Mouse (Mus musculus) midbrain, postnatal 0 days (tissue): ENCODE data around the gene Gprc5c. TPM values are rescaled to one million over a fixed set of nuclear protein-coding genes. Genes with fewer than 3 reads are reported as not detected.

Experiments used
- ATAC-seq: fragments of 200-750 bp; cut with Nextera tagmentation; 2 replicates; pipeline ENCODE4 v1.8.0; 2017; ENCODE audit warnings: moderate number of reproducible peaks, mild to moderate bottlenecking, moderate TSS enrichment, moderate library complexity; ENCODE audit not compliant: low FRiP score
- DNase-seq: peaks from one replicate; pipeline ENCODE4 v3.0.0-alpha.2; 2015; ENCODE audit warnings: low spot score
- H3K27ac ChIP-seq: fragments of 300-500 bp; sonication (generic); 2 replicates; pipeline ENCODE4 v1.5.1; 2014; ENCODE audit warnings: low read depth, mild to moderate bottlenecking, low read length, mixed read lengths
- H3K27me3 ChIP-seq: fragments of 300-500 bp; sonication (generic); 2 replicates; pipeline ENCODE4 v1.6.1; 2014; ENCODE audit warnings: low read length, control low read depth, mixed read lengths; ENCODE audit not compliant: insufficient read depth
- H3K36me3 ChIP-seq: fragments of 300-500 bp; sonication (generic); 2 replicates; pipeline ENCODE4 v1.6.1; 2014; ENCODE audit warnings: low read length, control low read depth, mixed read lengths; ENCODE audit not compliant: insufficient read depth
- H3K4me1 ChIP-seq: fragments of 300-500 bp; sonication (generic); 2 replicates; pipeline ENCODE4 v1.6.1; 2014; ENCODE audit warnings: mild to moderate bottlenecking, control low read depth, antibody characterized with exemption, low read length, mixed read lengths; ENCODE audit not compliant: insufficient read depth
- H3K4me2 ChIP-seq: fragments of 300-500 bp; sonication (generic); 2 replicates; pipeline ENCODE4 v1.6.1; 2014; ENCODE audit warnings: low read depth, mild to moderate bottlenecking, low read length, mixed read lengths; ENCODE audit not compliant: poor library complexity, severe bottlenecking
- H3K4me3 ChIP-seq: fragments of 300-500 bp; sonication (generic); 2 replicates; pipeline ENCODE4 v1.5.1; 2014; ENCODE audit warnings: low read depth, mild to moderate bottlenecking, low read length, moderate library complexity
- H3K9ac ChIP-seq: fragments of 300-500 bp; sonication (generic); replicated peaks from 2 replicates; pipeline ENCODE4 v1.6.1; 2014; ENCODE audit warnings: mild to moderate bottlenecking, low read length, moderate library complexity, mixed read lengths; ENCODE audit not compliant: poor library complexity, severe bottlenecking
- H3K9me3 ChIP-seq: fragments of 300-500 bp; sonication (generic); 2 replicates; pipeline ENCODE4 v1.6.1; 2016; ENCODE audit warnings: low read length, control low read depth
- CTCF ChIP-seq: IDR thresholded peaks from 2 replicates; pipeline ENCODE4 v1.5.1; 2016; ENCODE audit warnings: antibody characterized with exemption, mild to moderate bottlenecking
- WGBS: fragments of 180-500 bp; shearing (Covaris S2); extraction: QIAGEN DNeasy Blood & Tissue Kit; methylation state at CpG from one replicate; pipeline ENCODE4 v1.1.7; 2014; 5-methylcytosine and 5-hydroxymethylcytosine counted together
- polyA plus RNA-seq: library from polyadenylated mRNA; unstranded; fragments of >200 nt; fragmentation: Nextera tagmentation; extraction: Ambion mirVana; gene quantifications from 2 replicates; pipeline ENCODE4 v1.2.1, GENCODE M21; 2015
- total RNA-seq: library from RNA; depleted of rRNA; stranded (reverse); fragments of >200 nt; gene quantifications from 2 replicates; pipeline ENCODE4 v1.2.3, GENCODE M21; 2014

The Gprc5c gene
- total and polyA plus RNA-seq, 2 experiments from 2014 or later, result 5.7 to 12.8 TPM

GRCm38 (mm10) chr11:114851608-114852310 lies 807 bp downstream of the Gprc5c start:
- ATAC-seq, result peak; percentile 58; the same call in 1 of the 2 replicates
- no peak for TF ChIP-seq CTCF
- Histone ChIP-seq H3K9me3 (no peaks in the 10 kb centered on the region), H3K27me3 (peaks cover 42% of the 10 kb centered on the region), H3K27ac (0 out of 2 replicates have a peak overlapping the region, but pooled peaks have one; percentile 20), H3K9ac (peak overlapping the region; percentile 60), H3K4me3 (peak overlapping the region; percentile 63), H3K36me3 (no peaks in the 10 kb centered on the region), H3K4me2 (peak overlapping the region; percentile 97), H3K4me1 (0 out of 2 replicates have a peak, but pooled peaks cover 4% of the 10 kb centered on the region)
- peak; percentile 40 for DNase-seq
- under 1% methylated on average over 64 of the region's 65 CpGs for WGBS

GRCm38 (mm10) chr11:114852311-114853173 lies 1.6 kb downstream of the Gprc5c start:
- 2% methylated on average over 40 of the region's 40 CpGs for WGBS
- Histone ChIP-seq H3K4me1 (0 out of 2 replicates have a peak, but pooled peaks cover 4% of the 10 kb centered on the region), H3K9ac (peak overlapping the region; percentile 60), H3K27me3 (peaks cover 42% of the 10 kb centered on the region), H3K9me3 (no peaks in the 10 kb centered on the region), H3K27ac (0 out of 2 replicates have a peak overlapping the region, but pooled peaks have one; percentile 20), H3K36me3 (no peaks in the 10 kb centered on the region), H3K4me2 (peak overlapping the region; percentile 97), H3K4me3 (peak overlapping the region; percentile 63)
- no peak for DNase-seq
- TF ChIP-seq CTCF, result no peak
- ATAC-seq, result no peak

GRCm38 (mm10) chr11:114853174-114853838 lies 2.4 kb downstream of the Gprc5c start:
- no peak for TF ChIP-seq CTCF
- DNase-seq (no peak), ATAC-seq (no peak)
- Histone ChIP-seq H3K36me3 (no peaks in the 10 kb centered on the region), H3K4me3 (no peak overlapping the region), H3K9me3 (no peaks in the 10 kb centered on the region), H3K9ac (0 out of 2 replicates have a peak overlapping the region, but pooled peaks have one; percentile 19), H3K27ac (no peak overlapping the region), H3K4me2 (peak overlapping the region; percentile 97), H3K4me1 (0 out of 2 replicates have a peak, but pooled peaks cover 4% of the 10 kb centered on the region), H3K27me3 (peaks cover 42% of the 10 kb centered on the region)
- 24% methylated on average over 7 of the region's 7 CpGs for WGBS

- Histone ChIP-seq H3K9me3 (no peaks in the 10 kb centered on the region), H3K36me3 (no peaks in the 10 kb centered on the region), H3K9ac (no peak overlapping the region), H3K4me3 (no peak overlapping the region), H3K4me2 (no peak overlapping the region), H3K27me3 (peaks cover 40% of the 10 kb centered on the region), H3K4me1 (0 out of 2 replicates have a peak, but pooled peaks cover 4% of the 10 kb centered on the region), H3K27ac (no peak overlapping the region)
- WGBS, result 72% methylated on average over 6 of the region's 6 CpGs
- no peak for TF ChIP-seq CTCF
- ATAC-seq, result no peak
- DNase-seq, result no peak
Measured at GRCm38 (mm10) chr11:114854581-114854980, 3.6 kb downstream of the Gprc5c start.

DNA sequence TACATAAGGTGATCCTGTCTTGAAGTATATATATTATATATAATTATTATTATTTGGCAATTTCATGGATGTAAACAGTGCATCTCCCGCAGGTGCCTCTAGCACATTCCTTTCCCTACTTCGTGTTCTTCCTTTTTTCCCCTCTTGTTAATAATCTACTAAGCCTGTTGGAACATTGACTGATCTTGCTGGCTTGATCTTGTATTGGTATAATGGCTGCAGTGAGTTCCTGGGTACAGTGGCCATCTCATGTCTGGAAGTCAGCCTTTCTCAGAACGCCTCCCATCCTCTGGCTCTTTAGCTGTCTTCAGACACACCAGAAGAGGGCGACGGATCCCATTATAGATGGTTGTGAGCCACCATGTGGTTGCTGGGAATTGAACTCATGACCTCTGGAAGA lies 5.2 kb downstream of the Gprc5c start:
- Histone ChIP-seq H3K36me3 (no peaks in the 10 kb centered on the region), H3K4me1 (0 out of 2 replicates have a peak, but pooled peaks cover 4% of the 10 kb centered on the region), H3K27me3 (peaks cover 34% of the 10 kb centered on the region), H3K4me2 (no peak overlapping the region), H3K9me3 (no peaks in the 10 kb centered on the region), H3K27ac (no peak overlapping the region), H3K9ac (no peak overlapping the region), H3K4me3 (no peak overlapping the region)
- 90% methylated on average over 5 of the region's 5 CpGs for WGBS
- DNase-seq, result no peak
- no peak for TF ChIP-seq CTCF
- ATAC-seq, result no peak
